Mouse (Mus musculus): ENCODE results near the gene Abcc5.

Gene Abcc5

DNA sequence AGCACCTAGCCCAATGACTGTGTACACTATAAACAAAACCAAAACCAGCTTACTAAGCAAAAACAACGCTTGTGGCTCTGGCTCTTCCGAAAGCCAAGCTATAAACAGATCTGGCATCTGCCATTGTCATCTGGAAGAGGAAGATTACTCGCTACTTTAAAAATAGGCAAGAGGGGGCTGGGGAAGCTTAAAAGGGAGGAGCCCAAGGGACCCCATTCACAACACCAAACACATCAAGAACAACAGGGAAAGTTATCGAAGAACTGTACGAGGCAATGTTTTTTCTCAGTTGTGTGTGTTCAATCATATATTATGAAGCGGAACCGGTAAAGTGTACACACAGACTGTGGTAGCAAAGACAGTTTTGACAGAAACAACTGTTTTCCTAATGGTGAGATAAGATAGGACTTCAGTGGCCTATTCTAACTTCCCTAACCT is 1.9 kb downstream of the Abcc5 start:
- no peak for DNase-seq (ENCODE audit: low read depth in 1 of 2, low spot score in 2 of 2)

DNA sequence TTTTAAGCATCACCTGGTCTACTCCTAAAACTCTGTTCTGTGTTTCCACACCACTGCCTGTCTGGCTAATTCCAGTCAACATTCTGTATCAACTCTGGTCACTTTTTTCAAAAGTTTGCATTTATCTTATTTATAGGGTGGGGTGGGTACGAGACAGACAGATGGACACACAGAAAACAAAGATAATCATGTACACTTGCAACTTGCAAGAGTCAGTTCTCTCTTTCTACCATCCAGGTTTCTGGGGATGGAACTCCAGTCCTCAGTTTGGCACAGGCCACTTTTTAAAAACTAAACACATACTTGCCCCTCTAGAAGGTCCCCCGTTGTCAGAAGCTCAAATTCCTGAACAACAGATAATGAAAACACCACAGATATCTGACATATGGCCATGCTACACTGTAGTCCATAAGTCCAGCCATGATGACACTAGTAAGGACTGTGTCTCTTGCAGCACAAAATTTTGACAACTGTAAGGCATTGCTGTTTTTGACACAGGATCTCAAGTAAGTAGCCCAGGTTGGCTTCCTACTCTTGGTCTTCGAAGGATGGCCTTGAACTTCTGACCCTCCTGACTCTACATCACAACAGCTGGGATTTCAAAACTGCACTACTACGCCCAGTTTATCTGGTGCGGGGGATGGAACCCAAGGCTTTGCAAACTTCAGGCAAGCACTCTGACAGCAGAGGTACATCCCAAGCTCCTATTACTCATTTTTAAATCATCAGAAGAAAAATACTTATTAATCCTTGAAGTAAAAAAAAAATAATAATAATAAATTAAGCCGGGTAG is 3.1 kb downstream of the Abcc5 start:
- no peak for DNase-seq (ENCODE audit: low read depth in 1 of 2, low spot score in 2 of 2)

DNA sequence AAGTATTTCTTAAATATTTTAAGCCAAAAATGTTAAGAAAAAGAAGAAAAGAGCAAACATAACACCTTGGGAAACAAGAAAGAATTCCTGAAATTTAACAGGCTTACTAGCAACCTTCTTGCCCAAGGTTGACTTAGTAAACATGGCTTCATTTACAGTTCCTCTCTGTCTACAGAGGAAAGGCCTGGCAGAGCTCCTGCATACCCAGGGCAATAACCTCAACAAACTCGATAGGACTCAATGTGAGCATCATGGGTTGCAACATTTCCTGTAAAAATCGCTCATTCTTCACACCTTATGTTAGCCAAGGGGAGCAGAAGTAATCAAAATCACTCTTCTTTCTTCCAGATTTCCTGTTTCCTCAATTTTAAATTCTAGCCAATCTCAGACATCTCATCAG is 8.1 kb downstream of the Abcc5 start:
- DNase-seq (ENCODE audit: low read depth in 1 of 2, low spot score in 2 of 2): no peak

DNA sequence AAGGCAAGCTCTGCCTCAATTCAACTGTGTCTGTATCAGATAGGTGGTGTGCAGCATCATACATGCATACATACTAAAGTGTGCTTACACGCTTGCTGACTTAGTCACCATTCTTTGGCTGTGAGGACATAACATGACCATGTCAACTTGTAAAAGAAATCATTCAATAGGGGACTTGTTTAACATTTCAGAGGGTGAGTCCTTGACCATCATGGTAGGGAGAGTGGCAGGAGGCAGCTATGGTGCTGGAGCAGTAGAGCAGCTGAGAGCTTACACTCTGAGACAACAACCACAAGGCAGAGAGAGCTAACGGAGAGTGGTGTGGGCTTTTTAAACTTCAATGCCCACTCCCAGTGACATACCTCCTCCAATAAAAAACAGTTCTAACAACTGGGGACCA is 9.9 kb downstream of the Abcc5 start:
- DNase-seq (ENCODE audit: low read depth in 1 of 2, low spot score in 2 of 2): no peak

DNA sequence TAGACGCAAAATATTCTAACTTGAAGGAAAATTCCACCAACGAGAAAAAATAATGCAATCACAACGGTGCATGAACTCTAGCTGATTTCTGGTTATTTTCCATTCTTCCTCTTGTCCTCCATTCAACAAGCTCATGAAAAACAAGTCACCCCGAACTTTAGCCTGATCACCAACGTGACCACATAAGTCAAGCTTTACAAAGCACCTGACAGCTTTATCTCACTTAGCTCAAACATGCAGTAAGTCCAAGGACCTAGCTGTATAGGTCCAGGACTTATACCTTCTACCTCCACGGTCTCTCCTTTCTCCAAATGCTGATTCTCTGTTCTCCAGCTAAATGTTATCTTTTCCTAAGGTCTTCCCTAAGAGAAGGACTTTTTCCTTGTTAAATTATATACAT is 10.4 kb downstream of the Abcc5 start:
- DNase-seq (ENCODE audit: low read depth in 1 of 2, low spot score in 2 of 2): no peak

DNA sequence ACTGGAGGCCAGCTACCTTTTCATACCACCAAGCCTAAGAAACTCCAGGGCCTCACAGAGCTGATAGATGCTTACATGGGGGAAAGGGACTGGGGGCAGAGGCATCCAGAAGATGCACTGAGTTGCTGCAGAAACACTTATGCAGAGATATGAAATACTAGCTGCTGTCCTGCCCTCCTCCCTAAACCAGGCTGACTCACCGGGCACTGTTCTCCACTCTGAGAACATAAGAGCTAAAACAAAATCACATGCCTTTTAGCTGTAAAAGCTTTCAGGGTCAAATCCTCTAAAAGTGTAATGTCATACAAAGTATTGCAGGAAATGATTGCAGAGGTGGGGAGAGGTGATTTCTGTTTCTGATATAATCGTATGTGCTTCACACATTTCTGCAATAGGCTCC is 11.0 kb downstream of the Abcc5 start:
- no peak for DNase-seq (ENCODE audit: low read depth in 1 of 2, low spot score in 2 of 2)

DNA sequence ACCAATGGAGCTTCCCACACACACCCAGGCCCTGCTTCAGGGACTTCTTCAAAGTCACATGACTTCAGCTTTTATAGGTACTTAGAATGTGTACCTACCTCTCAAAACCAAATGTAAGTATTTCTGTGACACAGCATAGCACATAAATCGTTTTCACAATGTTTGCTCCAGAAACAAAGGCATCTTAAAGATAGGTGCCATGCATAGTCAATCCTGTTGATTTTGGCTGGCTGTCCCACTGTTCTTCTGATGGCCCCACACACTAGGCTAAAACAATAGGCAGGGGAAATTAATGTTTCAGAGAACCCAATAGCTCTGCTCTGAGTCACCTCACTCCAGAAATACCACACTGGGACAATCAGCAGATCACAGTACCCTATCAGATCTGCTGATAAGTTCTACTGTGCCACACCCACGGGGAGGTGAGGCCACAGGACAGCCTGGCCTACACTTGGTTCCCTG is 12.3 kb downstream of the Abcc5 start:
- DNase-seq (ENCODE audit: low read depth in 1 of 2, low spot score in 2 of 2): no peak

DNA sequence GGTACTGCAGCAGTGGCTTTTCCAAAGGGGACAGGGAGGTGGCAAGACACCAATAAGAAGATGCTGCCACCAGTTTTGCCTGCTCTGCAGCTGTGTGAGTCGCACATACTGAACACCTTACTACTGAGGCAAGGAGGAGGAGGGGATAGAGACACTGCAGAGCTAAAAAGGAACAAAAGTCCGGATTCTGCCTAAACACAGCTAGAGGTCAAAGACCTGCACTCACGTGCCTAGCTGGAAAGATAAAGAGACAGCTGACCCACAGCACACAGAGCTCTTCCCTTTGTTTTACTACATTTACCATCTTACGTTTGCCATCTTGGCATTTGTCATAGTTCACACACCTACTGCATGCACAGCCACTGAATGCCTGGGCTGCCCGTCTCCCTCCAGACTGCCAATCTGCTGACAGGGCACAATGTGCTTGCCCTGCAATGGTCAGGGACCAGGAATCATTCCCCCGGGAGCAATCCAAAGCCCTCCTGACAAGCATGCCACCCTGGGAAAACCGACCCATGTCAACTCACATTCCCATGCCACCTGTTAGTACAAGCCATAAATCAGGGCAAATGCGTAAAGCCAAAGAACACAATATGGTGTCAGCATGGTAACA is 14.1 kb downstream of the Abcc5 start:
- DNase-seq (ENCODE audit: low read depth in 1 of 2, low spot score in 2 of 2): no peak

DNA sequence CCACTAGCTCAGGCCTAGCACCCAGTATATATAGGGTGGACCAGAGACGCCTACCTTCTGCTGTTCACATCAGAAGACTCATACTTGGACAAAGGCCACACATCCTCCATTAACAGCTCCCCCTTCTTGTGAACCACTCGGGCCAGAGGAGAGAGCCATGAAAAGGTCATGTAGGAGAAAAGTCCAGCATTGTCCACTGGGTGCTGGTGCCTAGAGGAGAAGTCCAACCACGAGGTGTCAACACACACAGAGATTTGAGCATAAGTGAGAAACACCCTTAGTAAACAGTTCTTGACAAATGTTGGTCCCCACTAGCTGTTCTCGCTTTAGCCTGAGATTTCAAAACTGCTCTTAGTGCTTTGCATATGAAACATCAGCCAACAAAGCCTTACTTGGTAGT is 20.9 kb downstream of the Abcc5 start:
- DNase-seq (ENCODE audit: low read depth in 1 of 2, low spot score in 2 of 2): no peak

DNA sequence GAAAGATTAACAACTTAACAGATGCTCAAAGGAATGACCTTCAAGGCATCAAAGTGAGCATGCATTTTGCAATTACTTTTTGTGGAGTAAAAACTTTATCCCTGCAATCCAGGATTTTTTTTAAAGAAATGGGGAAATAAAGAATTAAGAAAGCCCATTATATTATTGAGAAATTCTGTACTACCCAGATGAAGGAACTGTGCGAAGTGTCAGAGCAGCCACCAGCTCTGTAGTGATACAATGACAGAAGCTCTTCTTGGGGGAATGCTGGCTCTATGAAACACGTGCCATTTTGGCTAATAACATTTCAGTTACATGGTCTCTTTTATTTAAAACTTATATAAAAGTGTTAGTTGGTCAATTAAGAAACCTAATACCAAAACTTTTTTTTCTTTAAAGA is 22.9 kb downstream of the Abcc5 start:
- no peak for DNase-seq (ENCODE audit: low read depth in 1 of 2, low spot score in 2 of 2)

DNA sequence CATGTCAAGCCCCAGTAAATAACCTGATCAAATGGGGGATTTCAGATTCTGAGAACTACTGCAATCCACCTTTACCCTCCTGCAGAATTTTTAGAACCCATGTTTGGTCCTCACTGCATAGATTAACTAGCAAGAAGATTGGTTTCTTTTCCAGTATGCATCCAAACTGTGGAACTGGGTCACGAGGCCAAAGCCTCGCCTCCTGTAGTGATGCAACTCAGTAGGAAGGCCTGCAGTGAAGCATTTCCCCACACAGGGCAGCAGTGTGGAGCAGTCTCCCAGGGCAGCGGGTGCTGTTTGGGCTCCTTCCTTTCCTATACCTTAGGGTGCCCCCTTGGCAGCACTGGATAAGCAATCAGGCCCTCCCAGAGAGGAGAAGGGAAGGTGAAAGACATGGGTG is 24.6 kb downstream of the Abcc5 start:
- DNase-seq (ENCODE audit: low read depth in 1 of 2, low spot score in 2 of 2): no peak

DNA sequence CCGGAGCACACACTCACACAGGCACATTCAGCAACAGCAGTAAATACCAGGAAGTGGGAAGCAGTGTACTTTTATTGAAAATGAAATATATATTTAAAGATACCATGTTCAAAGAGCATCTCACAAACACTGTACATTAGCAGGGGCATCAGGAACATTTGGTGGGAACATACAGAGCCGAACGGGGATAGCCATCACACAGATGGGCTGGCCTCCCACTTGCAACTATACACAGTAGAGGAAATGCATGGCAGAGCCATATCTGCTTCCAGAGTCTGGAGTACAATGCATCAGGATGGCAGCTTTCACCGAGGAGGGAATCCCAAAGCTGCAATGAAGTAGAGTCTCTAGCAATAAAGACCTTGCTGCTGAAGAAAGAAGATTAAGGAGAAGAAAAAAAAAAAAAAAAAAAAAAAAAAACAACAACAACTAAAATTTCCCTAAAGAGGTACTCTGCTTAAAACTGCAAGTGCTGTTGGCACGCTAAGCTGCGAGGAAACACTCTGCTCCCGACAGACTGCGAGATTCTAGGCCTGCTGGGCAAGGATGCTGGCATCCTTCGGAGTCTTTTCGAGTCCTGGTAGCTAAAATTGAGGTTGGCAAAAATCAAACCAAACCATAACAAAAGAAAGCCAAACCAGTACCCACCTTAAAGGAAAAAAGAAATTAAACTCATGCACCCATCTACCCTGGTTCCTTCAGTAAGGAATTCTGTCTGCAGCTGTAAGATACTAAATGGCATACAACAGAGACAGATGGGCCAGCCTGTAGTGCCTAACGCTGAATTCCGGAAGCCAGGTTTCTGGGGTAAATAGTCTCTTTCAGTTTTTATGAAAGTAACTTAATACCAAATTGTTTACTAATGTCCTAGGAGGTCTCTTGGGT is 25.2 kb downstream of the Abcc5 start:
- DNase-seq (ENCODE audit: low read depth in 1 of 2, low spot score in 2 of 2): no peak

DNA sequence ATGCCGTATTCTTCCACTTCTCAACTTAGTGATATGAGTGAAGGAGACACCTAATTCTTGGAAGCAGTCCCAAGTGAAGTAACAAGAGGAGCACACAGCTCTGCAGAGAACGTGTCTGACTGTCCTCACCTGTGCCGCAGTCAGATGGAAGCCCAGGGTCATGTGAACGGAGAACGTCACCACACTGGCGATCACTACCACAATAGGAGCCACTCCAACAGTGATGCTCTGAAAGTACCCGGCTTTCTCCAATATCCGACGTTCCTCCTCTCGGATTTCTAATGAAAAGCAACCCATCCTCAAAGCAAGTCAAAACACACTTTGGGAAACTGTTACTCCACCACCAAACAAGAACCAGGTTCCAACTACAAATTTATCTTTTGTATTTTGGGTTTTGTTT is 29.3 kb downstream of the Abcc5 start:
- no peak for DNase-seq (ENCODE audit: low read depth in 1 of 2, low spot score in 2 of 2)

DNA sequence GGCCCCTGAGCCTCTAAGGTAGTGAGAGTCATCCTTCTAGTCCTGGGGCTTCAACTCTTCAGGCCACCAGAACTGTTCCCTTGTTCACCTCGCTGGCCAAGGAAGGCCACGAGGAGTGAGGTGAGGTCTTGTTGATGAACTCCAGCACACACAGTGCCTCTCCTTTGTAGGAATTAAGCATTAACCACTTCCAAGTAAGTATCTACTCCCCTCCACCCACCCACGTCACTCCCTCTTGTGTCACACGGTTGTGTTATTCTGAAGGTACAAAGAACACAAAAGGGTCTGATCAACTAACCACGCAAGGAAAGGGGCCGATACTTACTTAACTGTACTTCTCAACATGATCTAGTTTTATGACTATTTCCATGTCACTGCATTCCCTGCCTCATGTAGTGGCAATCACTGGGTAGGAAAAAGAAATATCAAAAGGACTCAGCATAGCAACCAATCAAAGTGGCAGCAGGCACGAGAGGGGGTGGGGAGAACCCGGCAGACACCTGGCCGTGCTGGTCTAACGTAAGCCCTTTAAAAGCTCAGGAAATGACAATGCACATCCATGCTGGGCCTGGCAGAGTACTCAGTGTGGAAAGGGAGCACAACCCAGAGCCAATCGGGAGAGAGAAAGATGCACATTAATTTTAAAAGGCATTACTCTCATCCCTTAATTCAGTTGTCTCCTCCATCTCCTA is 30.8 kb downstream of the Abcc5 start:
- no peak for DNase-seq (ENCODE audit: low read depth in 1 of 2, low spot score in 2 of 2)

DNA sequence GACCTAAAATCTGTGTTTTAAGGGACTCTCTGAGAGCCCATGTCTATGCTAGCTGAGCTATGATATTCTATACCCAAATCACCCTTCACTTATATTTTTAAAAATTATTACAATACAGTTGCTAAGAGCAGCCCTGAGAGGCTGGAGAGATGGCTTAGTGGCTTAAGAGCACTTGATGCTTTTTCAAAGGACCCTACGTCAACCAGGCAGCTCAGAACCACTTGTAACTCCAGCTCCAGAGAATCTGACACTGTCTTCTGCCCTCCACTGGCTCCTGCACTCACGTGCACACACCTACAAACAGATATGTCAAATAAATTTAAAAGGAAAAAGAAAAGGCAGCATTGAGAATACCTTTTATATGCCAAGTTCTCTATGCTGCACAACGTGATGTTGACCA is 34.4 kb downstream of the Abcc5 start:
- DNase-seq (ENCODE audit: low read depth in 1 of 2, low spot score in 2 of 2): no peak

DNA sequence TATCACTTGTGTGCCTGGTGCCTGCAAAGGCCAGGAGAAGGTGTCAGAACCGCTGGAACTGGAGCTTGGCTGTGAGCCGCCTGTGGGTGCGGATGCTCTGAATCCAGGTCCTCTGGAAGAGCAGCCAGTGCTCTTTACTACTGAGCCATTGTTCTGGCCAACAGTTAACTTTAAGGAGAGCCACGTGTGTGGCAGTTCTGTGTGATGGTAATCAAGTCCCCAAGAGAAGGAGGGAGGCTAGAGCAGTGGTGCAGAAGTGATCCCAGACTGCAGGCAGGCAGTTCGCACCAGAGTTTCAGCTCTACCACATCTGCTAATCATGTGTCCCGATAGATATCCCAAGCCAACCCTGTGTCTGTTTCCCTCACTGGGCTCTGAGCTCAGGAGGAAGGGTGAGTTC is 36.0 kb downstream of the Abcc5 start:
- DNase-seq (ENCODE audit: low read depth in 1 of 2, low spot score in 2 of 2): no peak

DNA sequence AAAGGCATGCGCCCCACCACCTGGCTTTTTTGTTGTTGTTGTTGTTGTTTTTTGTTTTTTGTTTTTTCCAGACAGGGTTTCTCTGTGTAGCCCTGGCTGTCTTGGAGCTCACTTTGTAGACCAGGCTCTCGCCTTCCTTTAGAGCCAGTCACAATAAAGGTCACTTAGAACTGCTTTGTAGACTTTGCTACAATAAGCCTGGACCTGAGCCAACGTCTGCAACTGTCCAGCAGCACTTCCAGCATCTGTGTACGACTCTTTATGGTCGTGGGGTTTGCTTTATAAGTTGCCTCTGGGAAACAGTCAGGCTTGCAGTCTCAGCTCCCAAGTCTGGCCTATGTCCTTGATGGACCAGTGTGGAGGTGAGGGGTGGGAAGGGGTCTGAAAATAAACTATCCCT is 45.2 kb downstream of the Abcc5 start:
- no peak for DNase-seq (ENCODE audit: low read depth in 1 of 2, low spot score in 2 of 2)

DNA sequence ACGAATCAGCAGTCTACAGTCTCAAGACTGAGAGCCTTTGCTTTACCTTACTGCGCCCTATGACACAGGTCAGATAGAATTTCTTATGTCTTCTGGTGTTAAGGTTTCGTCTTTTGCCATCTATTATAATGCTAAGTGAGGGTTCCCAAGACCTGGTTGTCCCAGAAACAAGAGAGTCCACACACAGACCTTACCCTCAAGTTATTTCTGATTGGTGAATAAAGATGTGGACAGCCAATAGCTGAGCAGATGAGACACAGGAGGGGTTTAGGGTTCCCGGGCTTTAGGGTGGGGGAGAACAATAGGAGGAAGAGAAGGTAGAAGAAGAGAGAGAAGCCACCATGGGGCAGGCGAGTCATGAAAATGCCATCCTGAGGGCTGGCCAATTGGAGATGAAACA is 50.9 kb downstream of the Abcc5 start:
- no peak for DNase-seq (ENCODE audit: low read depth in 1 of 2, low spot score in 2 of 2)

DNA sequence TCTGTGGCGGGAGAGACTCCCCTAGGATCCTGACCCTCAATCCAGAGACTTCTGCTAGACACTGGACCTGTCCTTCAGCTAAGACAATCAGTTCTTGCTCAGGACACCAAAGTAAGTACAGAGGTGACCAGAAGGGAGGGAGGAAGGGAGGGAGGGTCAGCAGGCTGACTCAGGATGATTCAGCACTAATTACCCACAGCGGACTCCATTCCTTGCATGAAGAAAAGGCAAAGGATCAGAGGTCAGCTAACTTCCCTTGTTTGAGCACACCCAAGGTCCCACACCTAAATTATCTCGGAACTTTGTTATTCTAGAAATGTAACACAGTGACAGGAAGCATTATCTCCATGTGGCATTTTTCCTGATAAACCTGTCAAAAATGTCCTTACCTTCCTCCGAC is 54.5 kb downstream of the Abcc5 start:
- DNase-seq (ENCODE audit: low read depth in 1 of 2, low spot score in 2 of 2): no peak

DNA sequence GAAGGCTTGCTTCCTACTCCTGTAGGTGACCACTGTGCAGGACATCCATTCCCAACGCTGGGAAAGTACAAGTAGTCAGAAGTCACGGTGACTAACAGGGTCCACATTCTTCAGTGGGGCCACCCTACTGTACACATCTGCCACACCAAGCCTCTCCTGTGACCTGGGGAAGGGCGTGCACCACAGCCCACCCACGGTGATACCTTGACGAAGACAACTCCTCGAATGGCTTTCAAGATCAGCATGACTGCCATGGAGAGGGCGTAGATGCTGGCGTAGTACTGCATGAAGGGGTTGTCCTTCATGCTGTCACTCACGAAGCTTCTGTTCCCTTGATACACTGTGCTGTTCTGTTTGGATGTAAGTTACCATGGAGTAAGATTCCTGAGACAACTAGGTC is 58.0 kb downstream of the Abcc5 start:
- no peak for DNase-seq (ENCODE audit: low read depth in 1 of 2, low spot score in 2 of 2)

DNA sequence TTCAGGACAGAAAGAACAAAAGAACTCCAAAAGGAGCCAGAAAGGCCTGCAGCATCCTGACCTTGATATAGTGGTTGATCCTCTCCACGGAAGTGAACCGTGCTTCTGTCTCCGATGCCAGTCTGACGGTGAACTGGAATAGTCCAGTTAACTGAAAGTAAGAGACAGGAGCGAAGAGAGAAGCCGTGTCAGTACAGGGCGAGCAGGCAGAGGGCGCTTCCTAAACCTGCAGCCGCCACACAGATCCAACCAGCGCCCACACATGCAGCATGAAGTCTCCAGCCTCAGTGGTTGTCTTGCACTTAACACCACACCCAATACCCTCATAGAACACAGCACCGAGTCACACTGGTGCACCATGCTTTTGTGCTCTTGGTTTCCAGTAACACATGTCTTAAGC is 64.1 kb downstream of the Abcc5 start:
- DNase-seq (ENCODE audit: low read depth in 1 of 2, low spot score in 2 of 2): no peak
